Mouse (Mus musculus) cerebellum, adult 9-10 months (tissue): ENCODE measurements around the gene Hist1h3h.
"Not testable (repeated sequence)": the region's sequence is repeated elsewhere in the genome, so short reads cannot be mapped to it uniquely, and the experiment has no call there.

Experiments
- DNase-seq: peaks from one replicate; pipeline ENCODE4 v3.0.0; 2022

Hist1h3h gene

DNA sequence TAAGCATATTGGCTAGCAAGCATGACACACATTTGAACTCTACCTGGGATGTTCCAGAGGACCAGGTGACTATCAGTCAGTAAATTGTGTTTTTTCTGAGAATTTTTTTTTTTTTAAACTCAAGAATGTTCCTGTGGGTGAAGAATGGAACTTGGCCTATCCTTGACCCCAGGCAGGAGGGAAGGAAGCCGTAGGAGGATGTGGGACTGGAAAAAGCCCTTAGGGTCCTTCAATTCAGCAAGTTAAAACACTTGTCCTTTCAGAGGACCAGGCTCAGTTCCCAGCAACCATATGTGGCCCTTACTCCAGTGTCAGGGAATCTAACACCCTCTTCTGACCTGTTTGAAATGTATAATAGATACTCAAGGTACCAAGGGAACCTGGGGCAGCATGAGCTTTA is 12.1 kb downstream of the Hist1h3h start:
- DNase-seq = no peak

DNA sequence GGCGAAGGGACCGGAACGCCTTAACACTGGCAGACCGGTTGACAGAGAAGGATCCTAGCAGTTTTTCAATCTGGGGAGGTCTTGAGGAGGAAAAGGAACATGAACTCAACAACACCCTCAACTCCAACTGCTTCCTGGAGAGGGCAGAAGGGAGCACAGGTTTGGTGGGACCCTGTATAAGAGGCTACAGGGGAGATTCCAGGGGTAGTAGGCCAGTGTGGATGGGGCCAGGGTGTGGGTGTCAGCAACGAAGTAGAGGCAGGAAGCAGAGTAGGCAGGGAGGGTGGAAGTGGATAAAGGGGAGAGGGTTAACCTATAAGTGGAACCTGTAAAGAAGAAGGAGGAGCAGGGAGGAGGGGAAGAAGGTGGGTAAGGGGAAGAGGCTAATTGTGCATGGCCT is 16.0 kb downstream of the Hist1h3h start:
- no peak for DNase-seq

DNA sequence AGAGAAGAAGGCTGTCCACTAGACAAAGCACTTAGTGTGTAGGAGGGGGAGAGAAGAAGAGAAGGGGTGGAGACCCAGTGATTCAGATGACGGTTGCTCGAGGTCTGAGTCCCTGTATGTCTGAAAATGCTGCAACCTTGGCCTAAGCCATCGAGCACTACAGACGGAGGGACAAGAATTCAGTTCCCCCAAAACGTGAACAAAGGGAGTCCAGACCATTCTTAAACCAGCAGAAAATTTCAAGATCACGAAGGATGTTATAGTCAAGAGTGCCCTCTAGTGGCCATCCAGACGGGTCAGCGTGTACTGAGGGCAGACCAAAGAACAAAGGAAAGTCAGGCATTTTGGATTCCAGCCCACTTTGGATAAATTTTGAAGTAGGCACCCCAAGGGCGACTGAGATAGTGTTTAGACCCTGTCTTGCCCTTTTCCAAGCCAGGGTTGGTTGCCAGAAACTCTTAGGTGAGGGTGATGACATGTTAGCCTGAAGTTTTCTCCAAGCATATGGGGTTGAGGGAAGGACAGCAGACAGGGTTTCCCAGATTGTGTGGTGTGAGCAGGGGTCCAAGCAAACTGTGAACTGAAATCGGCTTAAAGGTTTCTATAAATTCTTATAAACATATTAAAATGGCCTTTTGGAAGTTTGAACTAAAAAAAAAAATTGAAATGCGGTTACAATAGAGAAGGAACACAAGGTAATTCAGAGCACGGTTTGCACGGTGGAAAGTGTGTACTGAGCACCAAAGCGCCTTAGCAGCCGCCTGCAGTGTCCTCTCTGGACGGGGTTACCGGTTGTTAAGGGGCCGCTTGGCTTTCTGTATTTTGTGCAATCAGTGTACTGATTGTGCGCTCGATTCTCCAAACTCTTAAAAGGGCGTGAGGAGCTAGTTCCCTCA is 16.8 kb downstream of the Hist1h3h start:
- DNase-seq = peak; percentile 90

DNA sequence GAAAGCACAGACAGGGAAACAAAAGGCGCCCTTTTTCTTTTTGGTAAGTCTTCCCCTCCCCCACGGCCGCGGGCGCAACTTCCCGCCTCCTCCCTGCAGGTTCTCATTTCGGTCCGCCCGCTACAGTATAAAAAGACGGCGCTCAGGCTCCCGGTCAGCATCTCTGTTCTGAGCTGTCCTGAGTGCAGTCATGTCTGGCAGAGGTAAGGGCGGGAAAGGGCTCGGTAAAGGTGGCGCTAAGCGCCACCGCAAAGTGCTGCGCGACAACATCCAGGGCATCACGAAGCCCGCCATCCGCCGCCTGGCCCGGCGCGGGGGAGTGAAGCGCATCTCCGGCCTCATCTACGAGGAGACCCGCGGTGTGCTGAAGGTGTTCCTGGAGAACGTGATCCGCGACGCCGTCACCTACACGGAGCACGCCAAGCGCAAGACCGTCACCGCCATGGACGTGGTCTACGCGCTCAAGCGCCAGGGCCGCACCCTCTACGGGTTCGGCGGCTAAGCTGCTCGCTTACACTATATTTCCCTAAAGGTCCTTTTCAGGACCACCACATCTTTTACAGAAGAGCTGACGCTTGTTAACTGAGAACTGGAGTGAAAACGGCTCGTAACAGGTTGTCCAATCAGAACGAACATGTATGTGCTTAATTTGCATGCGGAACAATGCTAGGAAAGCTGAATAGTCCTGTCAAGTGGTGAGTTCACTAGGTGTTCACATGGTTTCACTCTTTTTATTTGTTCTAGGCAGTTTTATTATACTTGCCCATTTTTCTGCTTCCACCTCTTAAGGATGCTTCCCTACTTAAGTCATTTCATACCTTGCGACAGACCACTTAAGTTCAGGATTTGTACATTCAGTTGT is 17.7 kb downstream of the Hist1h3h start, which contains the start of gene Hist1h4j:
Gene Hist1h4j, plus strand, starts transcription at position 159 of the 862 bp plus-strand sequence.
- DNase-seq = peak; percentile 88

DNA sequence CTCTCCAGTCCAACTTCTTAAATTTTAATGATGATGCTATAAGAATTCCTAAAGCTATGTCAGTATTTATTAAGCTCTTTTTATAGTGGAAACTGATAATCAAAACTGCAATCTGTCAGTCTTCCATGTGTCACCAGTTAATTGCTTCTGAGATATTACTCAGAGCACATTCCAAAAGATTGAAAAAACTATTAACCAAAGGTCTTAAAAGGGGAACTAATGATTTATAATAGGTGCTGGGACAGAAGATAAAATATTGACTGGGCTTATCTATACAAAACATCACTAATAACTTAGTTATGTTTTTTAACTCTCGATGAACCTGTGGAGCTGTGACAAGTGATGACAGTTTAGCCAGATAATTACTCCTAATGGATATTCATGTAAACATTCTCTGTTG is 27.5 kb downstream of the Hist1h3h start:
- no peak for DNase-seq

DNA sequence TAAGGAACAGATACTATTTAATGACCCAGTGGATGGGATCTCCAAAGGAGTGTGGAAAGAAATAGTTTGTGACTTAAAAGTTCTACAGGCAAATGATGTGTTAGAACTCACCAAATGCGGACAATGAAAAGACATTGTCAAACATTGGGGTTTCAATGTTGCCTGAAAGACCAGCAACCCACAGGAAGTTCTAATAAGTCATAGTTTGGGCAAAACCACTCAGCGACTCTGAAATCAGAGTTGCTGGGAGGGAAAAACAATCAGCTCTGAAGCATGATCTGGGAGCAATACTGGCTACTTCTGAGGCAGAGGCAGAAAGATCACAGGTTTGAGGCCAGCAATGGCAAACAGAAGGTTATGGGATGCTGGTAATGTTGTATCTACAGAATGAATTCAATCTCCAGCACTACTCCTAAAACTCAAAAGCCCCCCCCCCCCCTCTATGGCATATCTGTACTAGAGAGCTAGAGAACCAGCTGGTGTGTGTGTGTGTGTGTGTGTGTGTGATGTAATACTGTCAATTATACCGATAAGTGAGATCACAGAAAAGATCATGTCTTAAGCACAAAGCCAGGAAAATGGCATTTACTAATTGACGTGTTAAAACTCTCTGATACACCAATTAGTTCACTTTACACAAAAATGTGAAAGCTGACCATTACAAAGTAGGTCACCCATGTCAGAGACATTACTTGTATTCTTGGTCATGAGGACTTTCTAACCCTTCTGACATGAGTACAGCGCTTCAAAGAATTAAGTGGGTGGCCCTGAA is 32.1 kb downstream of the Hist1h3h start:
- no peak for DNase-seq

DNA sequence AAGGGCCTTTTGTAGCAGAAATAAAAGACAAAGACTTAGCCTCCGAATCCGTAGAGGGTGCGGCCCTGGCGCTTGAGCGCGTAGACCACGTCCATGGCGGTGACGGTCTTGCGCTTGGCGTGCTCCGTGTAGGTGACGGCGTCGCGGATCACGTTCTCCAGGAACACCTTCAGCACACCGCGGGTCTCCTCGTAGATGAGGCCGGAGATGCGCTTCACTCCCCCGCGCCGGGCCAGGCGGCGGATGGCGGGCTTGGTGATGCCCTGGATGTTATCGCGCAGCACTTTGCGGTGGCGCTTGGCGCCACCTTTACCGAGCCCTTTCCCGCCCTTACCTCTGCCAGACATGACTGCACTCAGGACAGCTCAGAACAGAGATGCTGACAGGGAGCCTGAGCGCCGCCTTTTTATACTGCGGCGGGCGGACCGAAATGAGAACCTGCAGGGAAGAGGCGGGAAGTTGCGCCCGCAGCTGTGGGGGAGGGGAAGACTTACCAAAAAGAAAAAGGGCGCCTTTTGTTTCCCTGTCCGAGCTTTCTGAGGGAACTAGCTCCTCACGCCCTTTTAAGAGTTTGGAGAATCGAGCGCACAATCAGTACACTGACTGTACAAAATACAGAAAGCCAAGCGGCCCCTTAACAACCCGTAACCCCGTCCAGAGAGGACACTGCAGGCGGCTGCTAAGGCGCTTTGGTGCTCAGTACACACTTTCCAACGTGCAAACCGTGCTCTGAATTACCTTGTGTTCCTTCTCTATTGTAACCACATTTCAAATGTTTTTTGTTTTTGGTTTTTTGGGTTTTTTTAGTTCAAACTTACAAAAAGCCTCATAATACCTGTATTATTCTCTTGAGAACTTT is 32.9 kb downstream of the Hist1h3h start, which contains the start of gene Hist1h4k:
Gene Hist1h4k, minus strand, starts transcription at position 347 of the 859 bp plus-strand sequence.
- DNase-seq = peak; percentile 96

DNA sequence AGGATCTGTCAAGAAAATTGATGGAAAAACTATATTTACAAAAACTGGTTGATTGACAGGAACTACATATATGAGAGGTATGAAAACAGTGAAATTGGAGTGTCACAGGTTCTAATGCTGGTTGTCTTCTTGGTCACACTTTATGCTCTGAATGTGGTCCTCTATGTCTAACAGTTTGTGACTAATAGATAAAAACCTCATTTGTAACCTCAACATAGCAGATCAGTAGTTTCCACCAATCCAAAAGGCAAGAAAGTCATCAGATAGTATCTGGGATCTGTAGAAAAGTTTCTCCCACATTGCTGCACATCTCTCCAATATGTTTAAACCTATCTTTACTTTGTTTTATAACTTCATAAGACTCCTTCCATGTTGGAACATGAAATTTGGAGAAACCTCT is 34.0 kb downstream of the Hist1h3h start:
- no peak for DNase-seq

DNA sequence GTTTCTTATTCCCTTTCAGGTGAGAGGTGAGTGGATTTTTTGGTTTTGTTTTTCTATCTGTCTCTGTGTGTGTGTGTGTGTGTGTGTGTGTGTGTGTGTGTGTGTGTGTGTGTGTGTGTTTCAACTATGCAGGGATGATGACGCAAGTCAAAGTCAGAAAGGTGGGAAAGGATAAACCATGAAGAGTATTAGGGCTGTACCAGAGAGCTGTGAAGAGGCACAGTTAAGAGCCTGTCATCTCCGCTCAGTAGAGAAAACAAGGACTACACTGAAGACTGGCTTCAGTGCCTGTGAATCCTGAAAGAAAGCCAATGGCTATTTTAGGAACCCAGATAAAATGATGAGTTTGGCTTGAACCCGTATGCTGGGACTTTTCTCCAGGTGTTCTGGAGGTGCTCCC is 34.4 kb downstream of the Hist1h3h start:
- no peak for DNase-seq

DNA sequence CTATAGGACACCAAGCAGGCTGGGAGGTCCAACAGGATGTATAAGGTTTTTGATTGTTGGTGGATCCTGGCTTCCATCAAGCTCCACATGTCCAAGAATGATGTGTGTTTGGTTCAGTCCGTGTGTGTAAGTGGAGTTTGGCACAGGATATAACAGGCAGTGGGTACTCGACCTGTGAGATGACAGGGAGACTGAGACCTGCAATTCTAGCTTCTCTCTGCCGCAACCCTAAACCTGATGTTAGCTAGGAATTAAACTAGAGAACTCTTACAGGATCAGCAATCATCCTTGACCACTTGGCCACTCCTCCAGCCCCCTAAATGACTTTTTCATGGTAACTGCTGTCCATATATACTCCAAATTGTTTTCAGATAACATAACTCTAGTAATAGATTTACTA is 34.9 kb downstream of the Hist1h3h start:
- no peak for DNase-seq

DNA sequence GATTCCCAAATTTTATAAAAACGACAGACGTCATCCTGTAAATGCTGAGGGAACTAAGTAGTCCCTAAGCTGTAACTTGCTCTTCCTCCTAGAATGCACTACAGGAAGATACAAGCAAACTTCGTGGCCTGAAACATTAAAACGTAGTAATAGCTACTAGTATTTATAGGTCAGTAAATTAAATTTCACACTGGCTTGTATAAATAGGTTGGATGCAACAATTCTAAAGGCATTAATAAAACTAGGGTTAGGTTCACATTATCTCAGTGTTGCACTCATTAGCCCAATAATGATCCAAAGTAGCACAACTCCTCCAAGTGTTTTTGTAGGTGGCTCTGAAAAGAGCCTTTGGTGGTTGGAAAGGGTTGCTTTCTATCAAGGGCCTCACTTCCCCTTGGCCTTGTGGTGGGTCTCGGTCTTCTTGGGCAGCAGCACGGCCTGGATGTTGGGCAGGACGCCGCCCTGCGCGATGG is 35.6 kb downstream of the Hist1h3h start:
- DNase-seq = no peak

DNA sequence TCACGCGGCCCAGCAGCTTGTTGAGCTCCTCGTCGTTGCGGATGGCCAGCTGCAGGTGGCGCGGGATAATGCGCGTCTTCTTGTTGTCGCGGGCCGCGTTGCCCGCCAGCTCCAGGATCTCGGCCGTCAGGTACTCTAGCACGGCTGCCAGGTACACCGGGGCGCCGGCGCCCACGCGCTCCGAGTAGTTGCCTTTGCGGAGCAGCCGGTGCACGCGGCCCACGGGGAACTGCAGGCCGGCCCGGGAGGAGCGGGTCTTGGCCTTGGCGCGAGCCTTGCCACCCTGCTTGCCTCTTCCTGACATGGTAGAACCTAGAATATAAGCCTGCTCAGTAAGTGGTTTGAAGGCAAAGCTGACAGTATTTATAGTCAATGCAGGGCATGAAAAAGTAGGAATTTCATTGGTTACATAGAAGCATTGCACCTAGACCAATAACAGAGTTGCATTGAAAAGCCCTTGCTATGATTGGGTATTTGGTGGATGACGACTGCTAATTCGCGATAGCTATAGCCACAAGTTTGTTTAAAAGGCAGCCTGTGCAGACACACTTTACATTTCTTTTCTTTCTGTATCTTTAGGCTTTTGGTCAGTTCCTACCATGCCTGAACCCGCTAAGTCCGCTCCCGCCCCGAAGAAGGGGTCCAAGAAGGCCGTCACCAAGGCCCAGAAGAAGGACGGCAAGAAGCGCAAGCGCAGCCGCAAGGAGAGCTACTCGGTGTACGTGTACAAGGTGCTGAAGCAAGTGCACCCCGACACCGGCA is 36.2 kb downstream of the Hist1h3h start, which contains the start of the genes Hist1h2ak and Hist1h2bn:
Gene Hist1h2ak, minus strand, starts transcription at position 304 of the 762 bp plus-strand sequence.
Gene Hist1h2bn, plus strand, starts transcription at position 600 of the 762 bp plus-strand sequence.
- peak; percentile 94 for DNase-seq

DNA sequence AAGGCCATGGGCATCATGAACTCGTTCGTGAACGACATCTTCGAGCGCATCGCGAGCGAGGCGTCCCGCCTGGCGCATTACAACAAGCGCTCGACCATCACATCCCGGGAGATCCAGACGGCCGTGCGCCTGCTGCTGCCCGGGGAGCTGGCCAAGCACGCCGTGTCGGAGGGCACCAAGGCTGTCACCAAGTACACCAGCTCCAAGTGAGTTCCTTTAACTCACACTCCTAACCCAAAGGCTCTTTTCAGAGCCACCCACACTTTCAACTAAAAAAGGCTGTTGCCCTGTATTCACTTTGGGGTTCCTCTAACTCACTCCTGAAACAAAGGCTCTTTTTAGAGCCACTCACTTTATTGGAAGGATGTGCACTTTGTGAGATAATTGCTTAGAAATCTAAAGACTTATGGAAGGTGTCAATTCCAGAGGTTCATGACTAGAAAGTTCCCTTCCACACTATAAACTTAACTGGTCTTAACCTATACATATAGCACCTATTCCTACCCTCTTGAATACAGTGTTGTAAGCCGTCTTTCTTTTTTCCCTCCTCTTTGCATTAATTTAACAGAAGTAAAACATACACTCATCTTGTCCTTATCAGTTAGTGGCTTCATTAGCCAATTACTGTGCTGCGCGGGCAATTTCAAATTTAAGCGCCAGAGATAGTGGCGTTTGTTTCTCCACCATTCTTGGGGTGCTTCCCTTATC is 37.0 kb downstream of the Hist1h3h start:
- not testable (repeated sequence) for DNase-seq

DNA sequence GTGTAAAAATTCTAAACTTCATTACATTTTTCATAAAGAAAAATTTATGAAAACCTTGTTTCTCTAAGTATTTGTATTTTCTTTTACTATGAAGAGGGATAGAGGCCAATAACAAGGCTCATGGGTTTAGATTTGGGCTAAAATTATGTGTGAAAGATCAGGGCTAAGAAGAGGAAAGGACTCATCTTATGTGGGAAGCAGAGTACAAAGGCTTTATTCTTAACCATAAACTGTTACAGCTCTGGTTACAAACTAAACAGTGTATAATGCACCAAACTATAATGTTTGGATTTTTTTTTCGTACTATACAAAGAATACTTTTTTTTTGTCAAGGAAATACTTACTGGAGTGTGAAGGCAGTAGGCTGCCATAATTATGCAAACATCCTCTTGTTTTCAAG is 38.2 kb downstream of the Hist1h3h start:
- no peak for DNase-seq
